Mouse (Mus musculus) layer of hippocampus, adult 9-11 months (tissue): ENCODE results near the gene Prkab2.

Experiments used
- DNase-seq: peaks from one replicate; pipeline ENCODE4 v3.0.0; 2022

The Prkab2 gene

GRCm38 (mm10) chr3:97696866-97697265 lies 38.9 kb downstream of the Prkab2 start:
- no peak for DNase-seq

- no peak for DNase-seq
These were observed 39.3 kb downstream of the Prkab2 start for GRCm38 (mm10) chr3:97697291-97697690.

- no peak for DNase-seq
These were observed 41.1 kb downstream of the Prkab2 start for GRCm38 (mm10) chr3:97699061-97699460.

GRCm38 (mm10) chr3:97701198-97701597 lies 43.2 kb downstream of the Prkab2 start:
- DNase-seq = no peak

GRCm38 (mm10) chr3:97702448-97703080 lies 44.6 kb downstream of the Prkab2 start:
- DNase-seq = no peak

GRCm38 (mm10) chr3:97705508-97705907 lies 47.5 kb downstream of the Prkab2 start:
- no peak for DNase-seq

GRCm38 (mm10) chr3:97706561-97706960 lies 48.6 kb downstream of the Prkab2 start:
- DNase-seq = no peak

- DNase-seq = no peak
These were observed 52.1 kb downstream of the Prkab2 start for GRCm38 (mm10) chr3:97710134-97710533.

- no peak for DNase-seq
These were observed 52.9 kb downstream of the Prkab2 start for GRCm38 (mm10) chr3:97710881-97711280.

- no peak for DNase-seq
These were observed 57.9 kb downstream of the Prkab2 start for GRCm38 (mm10) chr3:97715922-97716321.

GRCm38 (mm10) chr3:97719116-97719515 lies 61.1 kb downstream of the Prkab2 start:
- no peak for DNase-seq
